Mouse (Mus musculus) adrenal gland, postnatal 10 days (tissue): ENCODE data around the gene Cldn34b1. TPM values are rescaled to one million over a fixed set of nuclear protein-coding genes. Genes with fewer than 3 reads are reported as not detected.
"Not testable (repeated sequence)": the region's sequence is repeated elsewhere in the genome, so short reads cannot be mapped to it uniquely, and the experiment has no call there.

Experiments
- DNase-seq: peaks from one replicate; pipeline ENCODE4 v3.0.0; 2021; ENCODE audit warnings: mixed read lengths
- long read RNA-seq, 2 experiments: library from polyadenylated mRNA; stranded (forward); transcript quantifications; one replicate each; pipeline ENCODE4 v2.0.0; 2021
- total RNA-seq, 2 experiments: library from RNA; stranded (reverse); gene quantifications; 2 replicates each; pipeline ENCODE4 v1.2.3; 2021

The Cldn34b1 gene
- total RNA-seq = not detected
- long read RNA-seq, experiment 1 = 0 reads
- long read RNA-seq, experiment 2 = 0 reads

- DNase-seq = not testable (repeated sequence)
Measured at GRCm38 (mm10) chrX:154890167-154890566, at the start of gene Cldn34b1. Cldn34b1 (minus strand) TSS chrX:154890267.

- not testable (repeated sequence) for DNase-seq
Measured at GRCm38 (mm10) chrX:154935887-154936286, 45.8 kb upstream of the Cldn34b1 start, which contains the start of gene Magea6. Magea6 (minus strand) TSS chrX:154935987.

Other genes with a start within 250 kb of the Cldn34b1 start
- gene Magea6, start 45.7 kb upstream of the Cldn34b1 start, total RNA-seq = not detected
- not detected for gene Magea3, start 59.2 kb upstream of the Cldn34b1 start, total RNA-seq
- not detected for gene Magea8, start 105.6 kb upstream of the Cldn34b1 start, total RNA-seq
- not detected for gene Magea5, start 172.9 kb upstream of the Cldn34b1 start, total RNA-seq
- gene Magea1, start 199.5 kb upstream of the Cldn34b1 start, total RNA-seq = not detected
- not detected for gene Magea2, start 203.4 kb upstream of the Cldn34b1 start, total RNA-seq
- not detected for gene Cldn34b2, start 238.1 kb upstream of the Cldn34b1 start, total RNA-seq